Mouse (Mus musculus): ENCODE measurements around the gene Dbf4.

DNA sequence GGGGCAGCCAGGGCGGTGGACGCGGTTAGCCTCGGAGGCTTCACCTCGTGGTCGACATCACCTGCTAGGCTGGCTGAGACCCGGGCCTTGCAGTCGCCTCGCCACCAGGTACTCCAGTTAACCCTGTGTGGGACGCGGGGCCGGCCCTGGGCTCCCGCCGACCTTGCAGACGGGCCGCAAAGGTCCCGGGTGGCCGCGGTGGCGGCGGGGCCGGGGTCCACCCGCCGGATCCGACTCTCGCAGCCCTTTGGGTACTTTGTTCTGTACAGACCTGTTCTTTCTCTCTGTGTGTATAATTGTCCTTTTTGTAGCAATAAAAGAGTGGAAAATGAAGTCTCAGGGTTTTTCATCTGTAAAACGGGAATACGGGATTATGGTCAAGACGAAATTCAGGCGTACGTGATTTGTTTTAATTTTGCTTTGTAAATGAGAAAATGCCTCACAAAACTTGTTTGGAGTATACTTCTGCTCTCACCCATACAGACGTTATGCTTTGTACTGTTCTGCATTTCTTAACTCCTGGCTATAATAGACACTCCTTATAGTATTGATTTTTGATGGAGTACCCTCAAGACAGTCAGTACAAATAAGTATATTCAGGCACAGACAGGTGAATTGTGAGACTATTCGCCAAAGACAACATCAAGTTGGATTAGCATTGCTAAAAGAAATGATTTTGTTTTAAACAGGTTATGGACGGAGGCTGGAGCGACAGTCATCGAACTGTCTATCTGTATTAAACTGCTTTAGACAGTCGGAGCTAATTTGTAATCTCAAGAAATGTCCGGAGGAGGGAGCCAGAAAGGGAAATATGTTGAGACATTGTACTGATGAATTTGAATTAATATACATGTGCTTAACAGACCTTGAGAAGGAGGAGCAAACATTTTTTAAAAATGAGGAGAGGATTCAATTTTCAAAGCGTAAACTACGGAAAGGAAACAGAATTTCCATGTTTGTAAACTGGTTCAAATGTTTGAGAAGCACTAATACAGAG is 714 bp upstream of the Dbf4 start:
- TF ChIP-seq TAL1 (IDR thresholded peaks at IDR 0.05; ENCODE audit: low read length), result no peak
- no peak for TF ChIP-seq GATA1 (IDR thresholded peaks at IDR 0.05; ENCODE audit: low read length)
